Mouse (Mus musculus) T-helper 2 cell (primary cell): ENCODE data around the gene Celf2.

Experiments
- in situ Hi-C: fragments of 300-600 bp; cut with MboI, MseI; formaldehyde crosslinking; loops from one replicate; pipeline ENCODE4 v1.15.1; 2025; ENCODE audit warnings: high pct_unique_total_duplicates

Gene Celf2

GRCm38 (mm10) chr2:6739998-6740668 lies 769.2 kb downstream of the Celf2 start:
- in situ Hi-C loops, result no loop called here

- in situ Hi-C loops, result no loop called here
These were observed 777.3 kb downstream of the Celf2 start for GRCm38 (mm10) chr2:6732026-6732425.

- in situ Hi-C loops, result no loop called here
These were observed 778.5 kb downstream of the Celf2 start for GRCm38 (mm10) chr2:6730860-6731259.

- in situ Hi-C loops, result no loop called here
These were observed 779.4 kb downstream of the Celf2 start for GRCm38 (mm10) chr2:6729984-6730383.

- in situ Hi-C loops, result no loop called here
These were observed 780.5 kb downstream of the Celf2 start for GRCm38 (mm10) chr2:6728840-6729252.

- in situ Hi-C loops, result no loop called here
These were observed 782.0 kb downstream of the Celf2 start for GRCm38 (mm10) chr2:6727366-6727765.

- in situ Hi-C loops, result no loop called here
These were observed 783.3 kb downstream of the Celf2 start for GRCm38 (mm10) chr2:6726071-6726470.

GRCm38 (mm10) chr2:6723602-6724001 lies 785.8 kb downstream of the Celf2 start:
- in situ Hi-C loops, result no loop called here

- in situ Hi-C loops, result no loop called here
These were observed 787.6 kb downstream of the Celf2 start for GRCm38 (mm10) chr2:6721460-6722401.

GRCm38 (mm10) chr2:6720753-6721459 lies 788.5 kb downstream of the Celf2 start:
- in situ Hi-C loops, result no loop called here

GRCm38 (mm10) chr2:6718864-6719263 lies 790.5 kb downstream of the Celf2 start:
- in situ Hi-C loops, result loop anchor here (5.0 kb wide), 1 partner anchor 122 kb away; no protein-coding TSS in a partner anchor

- in situ Hi-C loops, result loop anchor here (5.0 kb wide), 1 partner anchor 121 kb away; no protein-coding TSS in a partner anchor
These were observed 791.4 kb downstream of the Celf2 start for GRCm38 (mm10) chr2:6717953-6718352.

- in situ Hi-C loops, result loop anchor here (5.0 kb wide), 1 partner anchor 118 kb away; no protein-coding TSS in a partner anchor
These were observed 793.8 kb downstream of the Celf2 start for GRCm38 (mm10) chr2:6715562-6715961.

- in situ Hi-C loops, result loop anchor here (5.0 kb wide), 1 partner anchor 336 kb away; no protein-coding TSS in a partner anchor
These were observed 795.8 kb downstream of the Celf2 start for GRCm38 (mm10) chr2:6713529-6713928.

- in situ Hi-C loops, result loop anchor here (5.0 kb wide), 1 partner anchor 334 kb away; no protein-coding TSS in a partner anchor
These were observed 798.5 kb downstream of the Celf2 start for GRCm38 (mm10) chr2:6710687-6711430.

- in situ Hi-C loops, result no loop called here
These were observed 801.3 kb downstream of the Celf2 start for GRCm38 (mm10) chr2:6707959-6708519.

GRCm38 (mm10) chr2:6707276-6707675 lies 802.1 kb downstream of the Celf2 start:
- in situ Hi-C loops, result no loop called here

GRCm38 (mm10) chr2:6705929-6706739 lies 803.2 kb downstream of the Celf2 start:
- in situ Hi-C loops, result no loop called here

GRCm38 (mm10) chr2:6705475-6705874 lies 803.9 kb downstream of the Celf2 start:
- in situ Hi-C loops, result no loop called here

GRCm38 (mm10) chr2:6704804-6705203 lies 804.6 kb downstream of the Celf2 start:
- in situ Hi-C loops, result no loop called here
